Mouse (Mus musculus): ENCODE measurements around the gene Fbxw2. TPM values are rescaled to one million over a fixed set of nuclear protein-coding genes. Genes with fewer than 3 reads are reported as not detected.
A peak's percentile ranks its signal among the peaks of the same experiment; 100 is the strongest.

The Fbxw2 gene
- polyA plus RNA-seq (2014; fragmentation: Nextera tagmentation; extraction: Ambion mirVana): 75.3 and 91.5 TPM in 2 replicates

DNA sequence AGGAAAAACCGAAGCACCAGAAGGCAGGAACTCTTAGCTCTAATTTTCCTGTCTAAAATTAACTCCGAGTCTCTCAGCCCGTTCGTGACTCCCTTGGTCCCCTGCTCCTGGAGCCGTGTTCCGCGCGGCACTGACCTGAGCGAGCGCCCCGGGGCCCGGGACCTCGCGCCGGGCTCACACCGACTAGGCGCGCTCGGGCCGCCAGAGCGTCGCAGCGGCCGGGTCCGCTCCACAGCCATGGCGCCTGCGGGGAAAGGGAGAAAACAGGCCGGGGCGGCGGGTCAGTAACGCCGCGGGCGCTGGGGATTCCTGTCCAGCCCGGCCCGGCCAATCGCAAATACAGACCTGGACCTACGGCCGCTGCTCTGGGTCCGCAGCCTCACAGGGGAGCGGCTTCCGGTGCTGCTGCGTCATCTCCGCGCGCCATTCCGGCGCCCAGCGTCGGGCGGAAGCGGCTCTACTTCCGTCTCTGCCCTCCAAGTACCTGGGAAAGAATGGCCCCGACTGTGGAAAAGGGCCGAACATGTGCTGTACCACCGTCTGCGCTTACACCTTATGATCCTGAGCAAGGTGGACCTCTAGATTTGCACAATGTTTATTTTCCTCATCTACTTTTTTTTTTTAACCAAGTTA, at the start of gene Fbxw2:
TSS of gene Fbxw2 (minus strand) at position 485 of the 633 bp plus-strand sequence.
- H3K9me3 ChIP-seq (ENCODE audit: control insufficient read depth, low read length): no peaks in the 10 kb centered on the region
- H3K4me3 ChIP-seq (replicated peaks; ENCODE audit: low read depth, low read length): peak within 1 kb of the TSS; percentile 95
- peaks cover 11% of the 10 kb centered on the region for H3K4me1 ChIP-seq (ENCODE audit: control insufficient read depth, insufficient read depth, low read length)
- peak within 1 kb of the TSS; percentile 88 for H3K27ac ChIP-seq (replicated peaks; ENCODE audit: low read depth, low read length)
- H3K27me3 ChIP-seq (ENCODE audit: control insufficient read depth, insufficient read depth, low read length): no peaks in the 10 kb centered on the region
- H3K36me3 ChIP-seq (ENCODE audit: control insufficient read depth, insufficient read depth, low read length): peaks cover 13% of the 10 kb centered on the region
- peak; percentile 93; the same call in 1 of the 2 replicates for ATAC-seq (ENCODE audit: low FRiP score, low TSS enrichment)
- WGBS: under 1% methylated on average over 57 of the region's 57 CpGs
- peak within 1 kb of the TSS; percentile 95 for H3K9ac ChIP-seq (replicated peaks; ENCODE audit: low read length)
- H3K4me2 ChIP-seq (ENCODE audit: low read length): peak within 1 kb of the TSS; percentile 70
- DNase-seq: peak; percentile 96

DNA sequence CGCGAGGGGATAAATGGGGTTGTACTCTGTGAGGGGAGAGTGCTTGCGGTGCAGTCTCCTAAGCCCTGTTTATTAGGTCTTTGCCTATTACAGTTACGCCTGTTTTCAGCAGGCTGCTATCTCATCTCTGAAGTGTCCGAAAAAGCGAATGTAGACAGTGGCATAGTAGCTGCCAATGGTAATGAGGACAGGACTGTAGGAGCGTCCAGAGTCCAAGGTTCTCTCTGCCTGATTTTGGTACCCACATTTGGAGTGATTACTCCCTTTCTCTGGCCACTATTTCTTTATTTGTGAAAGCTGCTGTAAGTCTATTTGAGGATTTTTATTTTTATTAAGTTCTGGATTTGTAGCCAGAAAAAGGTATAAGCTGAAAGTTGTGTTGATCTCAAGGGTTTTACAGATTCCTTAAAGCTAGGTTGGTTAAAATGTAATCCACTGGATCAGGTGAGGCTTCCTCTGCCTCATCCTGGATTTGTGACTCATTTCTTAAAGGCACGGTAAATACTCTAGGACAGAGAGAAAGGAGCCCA, 48.8 kb upstream of the Fbxw2 start, which contains the start of gene Psmd5:
TSS of gene Psmd5 (minus strand) at position 153 of the 530 bp plus-strand sequence.
- H3K4me2 ChIP-seq (ENCODE audit: low read length): peak within 1 kb of the TSS; percentile 27

DNA sequence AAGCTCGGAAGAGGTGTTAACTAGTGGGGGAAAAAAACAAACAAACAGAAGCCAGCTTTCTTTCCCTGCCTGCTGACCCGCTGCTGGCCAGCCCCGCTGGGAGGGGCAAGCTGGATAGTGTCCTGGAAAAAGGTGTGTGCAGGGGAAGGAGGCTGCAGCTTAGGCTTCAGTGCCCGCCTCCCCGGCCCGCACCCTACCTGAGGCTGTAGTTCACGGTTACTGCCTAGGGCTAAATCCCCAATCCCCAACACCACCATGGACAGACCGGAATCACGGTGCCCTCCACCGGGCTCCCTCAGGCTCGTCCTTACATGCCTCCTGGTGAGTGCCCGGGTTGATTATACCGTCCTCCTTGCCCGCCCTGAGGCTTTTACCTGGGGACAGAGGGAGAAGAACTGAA, 48.2 kb upstream of the Fbxw2 start, which contains the start of gene Cutal:
TSS of gene Cutal (plus strand) at position 126 of the 400 bp plus-strand sequence.
- H3K4me1 ChIP-seq (ENCODE audit: control insufficient read depth, insufficient read depth, low read length): peaks cover 14% of the 10 kb centered on the region
- H3K27ac ChIP-seq (replicated peaks; ENCODE audit: low read depth, low read length): no peak within 1 kb of the TSS
- H3K9ac ChIP-seq (replicated peaks; ENCODE audit: low read length): peak within 1 kb of the TSS; percentile 24
- no peak for DNase-seq
- no peak for ATAC-seq (ENCODE audit: low FRiP score, low TSS enrichment)
- peaks cover 11% of the 10 kb centered on the region for H3K27me3 ChIP-seq (ENCODE audit: control insufficient read depth, insufficient read depth, low read length)
- 6% methylated on average over 14 of the region's 14 CpGs for WGBS
- H3K36me3 ChIP-seq (ENCODE audit: control insufficient read depth, insufficient read depth, low read length): no peaks in the 10 kb centered on the region
- no peak within 1 kb of the TSS for H3K4me3 ChIP-seq (replicated peaks; ENCODE audit: low read depth, low read length)
- H3K9me3 ChIP-seq (ENCODE audit: control insufficient read depth, low read length): no peaks in the 10 kb centered on the region
- peak within 1 kb of the TSS; percentile 27 for H3K4me2 ChIP-seq (ENCODE audit: low read length)

More for the DNA sequence above, 48.8 kb upstream of the Fbxw2 start, which contains the start of gene Psmd5:
- Histone ChIP-seq H3K27me3 (ENCODE audit: control insufficient read depth, insufficient read depth, low read length) (peaks cover 11% of the 10 kb centered on the region), H3K27ac (replicated peaks; ENCODE audit: low read depth, low read length) (no peak within 1 kb of the TSS), H3K9me3 (ENCODE audit: control insufficient read depth, low read length) (no peaks in the 10 kb centered on the region), H3K4me3 (replicated peaks; ENCODE audit: low read depth, low read length) (no peak within 1 kb of the TSS), H3K9ac (replicated peaks; ENCODE audit: low read length) (peak within 1 kb of the TSS; percentile 24), H3K36me3 (ENCODE audit: control insufficient read depth, insufficient read depth, low read length) (no peaks in the 10 kb centered on the region), H3K4me1 (ENCODE audit: control insufficient read depth, insufficient read depth, low read length) (peaks cover 8% of the 10 kb centered on the region)
- ATAC-seq (ENCODE audit: low FRiP score, low TSS enrichment) (no peak), DNase-seq (no peak)
- 18% methylated on average over 8 of the region's 8 CpGs for WGBS

DNA sequence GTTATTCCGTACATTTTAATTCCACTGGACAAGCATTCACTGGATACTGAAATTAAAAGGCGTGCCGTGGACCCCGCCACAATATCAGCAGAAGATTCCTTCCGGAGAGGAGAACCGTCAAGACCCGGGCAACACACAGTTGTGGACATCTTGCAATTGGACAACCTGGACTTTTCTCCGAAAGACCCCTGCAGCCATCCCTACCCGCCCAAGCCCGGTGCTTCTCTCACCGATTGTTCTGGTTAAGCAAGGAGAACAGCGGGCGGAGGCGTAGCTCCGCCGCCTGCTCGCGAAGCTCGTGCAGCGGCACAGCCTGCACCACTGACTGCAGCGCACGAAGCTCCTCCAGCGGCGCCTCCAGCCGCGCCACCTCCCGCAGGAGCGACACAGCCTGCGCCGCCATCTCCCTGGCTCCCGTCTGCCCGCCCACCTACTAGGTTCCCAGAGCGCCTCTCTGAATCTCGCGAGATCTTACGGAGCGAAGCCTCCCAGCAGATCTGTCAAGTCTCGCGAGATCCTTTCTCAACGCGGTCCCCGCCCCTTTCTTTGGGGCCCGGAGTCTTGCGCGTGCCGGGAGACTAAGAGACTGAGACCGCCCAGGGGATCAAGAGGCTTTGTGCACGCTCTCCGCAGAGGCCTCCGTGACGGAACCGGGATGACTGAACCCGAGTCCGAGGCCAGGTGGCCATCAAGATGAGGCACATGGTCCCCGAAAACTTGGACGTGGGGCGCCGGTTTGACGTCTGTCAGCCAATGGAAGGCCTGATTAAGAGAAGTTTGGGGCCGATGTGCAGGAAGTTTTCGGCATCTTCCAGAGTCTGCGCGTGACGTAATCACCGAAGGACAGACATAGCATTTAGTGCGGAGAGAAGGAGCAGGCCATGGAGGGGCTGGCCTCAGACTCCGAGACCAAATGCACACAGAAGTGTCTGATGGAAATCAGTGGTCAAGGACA, 44.7 kb upstream of the Fbxw2 start:
- peak overlapping the region; percentile 90 for H3K27ac ChIP-seq (replicated peaks; ENCODE audit: low read depth, low read length)
- peak overlapping the region; percentile 94 for H3K9ac ChIP-seq (replicated peaks; ENCODE audit: low read length)
- WGBS: under 1% methylated on average over 67 of the region's 67 CpGs
- peaks cover 11% of the 10 kb centered on the region for H3K27me3 ChIP-seq (ENCODE audit: control insufficient read depth, insufficient read depth, low read length)
- peaks cover 18% of the 10 kb centered on the region for H3K4me1 ChIP-seq (ENCODE audit: control insufficient read depth, insufficient read depth, low read length)
- peaks cover 2% of the 10 kb centered on the region for H3K36me3 ChIP-seq (ENCODE audit: control insufficient read depth, insufficient read depth, low read length)
- H3K9me3 ChIP-seq (ENCODE audit: control insufficient read depth, low read length): no peaks in the 10 kb centered on the region
- DNase-seq: peak; percentile 100
- H3K4me2 ChIP-seq (ENCODE audit: low read length): peak overlapping the region; percentile 68
- peak; percentile 98 for ATAC-seq (ENCODE audit: low FRiP score, low TSS enrichment)
- peak overlapping the region; percentile 87 for H3K4me3 ChIP-seq (replicated peaks; ENCODE audit: low read depth, low read length)

DNA sequence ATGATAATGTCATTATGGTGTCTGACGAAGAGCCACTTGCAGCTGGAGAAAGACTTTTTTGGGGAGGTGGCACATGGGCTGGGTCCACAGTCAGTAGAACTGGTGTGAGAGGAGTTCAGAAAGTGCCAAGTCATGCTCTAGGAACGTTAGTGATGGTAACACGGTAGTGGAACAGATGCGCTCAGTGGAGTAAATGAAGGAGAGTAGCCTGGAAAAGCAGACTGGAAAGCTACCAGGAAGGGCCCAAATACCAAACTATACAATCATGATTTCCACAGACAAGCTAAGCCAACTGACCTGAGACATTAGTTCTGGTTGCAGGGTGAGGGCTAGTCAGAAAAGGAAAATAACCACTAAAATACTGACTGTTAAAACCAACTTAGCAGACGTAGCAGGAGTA, 43.6 kb upstream of the Fbxw2 start:
- 41% methylated on average over 5 of the region's 5 CpGs for WGBS

DNA sequence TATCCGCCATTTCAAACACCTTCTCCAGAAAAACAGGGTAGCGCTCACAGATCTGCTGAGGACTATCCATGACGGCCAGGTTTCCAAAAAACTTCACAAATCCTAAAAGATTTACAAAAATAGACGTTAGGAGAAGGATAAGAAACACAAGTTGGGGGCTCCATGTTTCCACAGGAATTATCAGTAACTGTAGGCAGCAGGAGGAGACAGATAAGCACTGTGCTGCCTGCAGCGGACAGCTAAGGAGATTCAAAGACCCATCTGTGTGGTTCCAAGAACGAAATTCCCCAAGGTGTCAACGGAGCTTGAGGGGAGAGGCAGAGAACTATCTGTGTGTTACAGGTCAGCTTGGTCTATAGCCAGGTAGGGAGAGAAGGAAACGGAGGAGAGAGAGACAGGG, 31.6 kb upstream of the Fbxw2 start:
- H3K9ac ChIP-seq (replicated peaks; ENCODE audit: low read length): no peak overlapping the region
- H3K36me3 ChIP-seq (ENCODE audit: control insufficient read depth, insufficient read depth, low read length): peaks cover 90% of the 10 kb centered on the region
- ATAC-seq (ENCODE audit: low FRiP score, low TSS enrichment) (no peak), DNase-seq (no peak)
- no peaks in the 10 kb centered on the region for H3K4me1 ChIP-seq (ENCODE audit: control insufficient read depth, insufficient read depth, low read length)
- 95% methylated on average over 8 of the region's 8 CpGs for WGBS
- no peak overlapping the region for H3K4me3 ChIP-seq (replicated peaks; ENCODE audit: low read depth, low read length)
- H3K27ac ChIP-seq (replicated peaks; ENCODE audit: low read depth, low read length): no peak overlapping the region
- H3K4me2 ChIP-seq (ENCODE audit: low read length): no peak overlapping the region
- no peaks in the 10 kb centered on the region for H3K27me3 ChIP-seq (ENCODE audit: control insufficient read depth, insufficient read depth, low read length)
- H3K9me3 ChIP-seq (ENCODE audit: control insufficient read depth, low read length): no peaks in the 10 kb centered on the region

More for the DNA sequence above, 43.6 kb upstream of the Fbxw2 start:
- H3K9me3 ChIP-seq (ENCODE audit: control insufficient read depth, low read length): no peaks in the 10 kb centered on the region
- DNase-seq: no peak
- H3K36me3 ChIP-seq (ENCODE audit: control insufficient read depth, insufficient read depth, low read length): peaks cover 13% of the 10 kb centered on the region
- H3K9ac ChIP-seq (replicated peaks; ENCODE audit: low read length): peak overlapping the region; percentile 94
- H3K27me3 ChIP-seq (ENCODE audit: control insufficient read depth, insufficient read depth, low read length): peaks cover 10% of the 10 kb centered on the region
- peak overlapping the region; percentile 68 for H3K4me2 ChIP-seq (ENCODE audit: low read length)
- no peak for ATAC-seq (ENCODE audit: low FRiP score, low TSS enrichment)
- peak overlapping the region; percentile 87 for H3K4me3 ChIP-seq (replicated peaks; ENCODE audit: low read depth, low read length)
- H3K4me1 ChIP-seq (ENCODE audit: control insufficient read depth, insufficient read depth, low read length): peaks cover 18% of the 10 kb centered on the region
- H3K27ac ChIP-seq (replicated peaks; ENCODE audit: low read depth, low read length): no peak overlapping the region

DNA sequence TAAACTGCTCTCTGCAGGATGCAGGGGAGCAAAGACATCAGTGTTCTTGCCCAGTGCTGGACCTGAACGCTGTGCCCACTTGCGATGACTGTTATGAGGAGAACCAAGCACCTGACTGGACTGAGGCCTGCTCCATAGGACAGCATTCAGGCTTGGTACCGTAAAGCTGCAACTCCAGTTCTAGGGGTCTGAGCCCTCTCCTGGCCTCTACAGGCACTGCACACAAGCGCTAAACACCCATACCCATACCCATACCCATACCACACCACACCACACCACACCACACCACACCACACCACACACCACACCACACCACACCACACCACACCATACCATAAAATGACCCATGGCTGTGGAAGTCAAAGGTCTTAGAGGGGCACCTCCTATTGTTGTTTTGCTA, 29.2 kb upstream of the Fbxw2 start:
- Histone ChIP-seq H3K4me3 (replicated peaks; ENCODE audit: low read depth, low read length) (no peak overlapping the region), H3K9ac (replicated peaks; ENCODE audit: low read length) (no peak overlapping the region), H3K36me3 (ENCODE audit: control insufficient read depth, insufficient read depth, low read length) (peaks cover 96% of the 10 kb centered on the region), H3K27me3 (ENCODE audit: control insufficient read depth, insufficient read depth, low read length) (no peaks in the 10 kb centered on the region), H3K4me2 (ENCODE audit: low read length) (no peak overlapping the region), H3K9me3 (ENCODE audit: control insufficient read depth, low read length) (no peaks in the 10 kb centered on the region), H3K4me1 (ENCODE audit: control insufficient read depth, insufficient read depth, low read length) (no peaks in the 10 kb centered on the region), H3K27ac (replicated peaks; ENCODE audit: low read depth, low read length) (no peak overlapping the region)
- DNase-seq (no peak), ATAC-seq (ENCODE audit: low FRiP score, low TSS enrichment) (no peak)
- 96% methylated on average over 4 of the region's 4 CpGs for WGBS

DNA sequence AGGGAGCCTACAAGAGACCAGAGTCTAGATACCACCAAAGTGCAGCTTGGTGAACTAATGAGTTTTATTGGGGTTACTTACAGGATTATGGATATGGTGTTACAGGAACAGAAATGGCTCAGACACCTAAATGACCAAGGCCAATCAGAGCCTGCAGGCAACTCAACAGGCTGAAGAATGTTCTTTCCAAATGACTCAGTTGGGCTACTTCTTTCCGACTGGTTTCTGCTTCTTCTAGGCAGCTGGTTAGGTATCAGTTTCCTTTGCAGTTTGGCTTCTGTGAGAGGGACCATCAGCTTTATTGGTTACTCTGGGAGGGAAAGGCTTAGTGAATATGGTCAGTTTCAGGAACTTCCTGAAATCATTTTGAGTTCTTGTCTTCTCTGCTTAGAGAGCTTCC, 21.6 kb upstream of the Fbxw2 start:
- ATAC-seq (ENCODE audit: low FRiP score, low TSS enrichment) (no peak), DNase-seq (no peak)
- H3K36me3 ChIP-seq (ENCODE audit: control insufficient read depth, insufficient read depth, low read length): peaks cover 34% of the 10 kb centered on the region
- H3K4me2 ChIP-seq (ENCODE audit: low read length): no peak overlapping the region
- no peaks in the 10 kb centered on the region for H3K9me3 ChIP-seq (ENCODE audit: control insufficient read depth, low read length)
- WGBS: 94% methylated on average over 1 of the region's 1 CpGs
- no peak overlapping the region for H3K27ac ChIP-seq (replicated peaks; ENCODE audit: low read depth, low read length)
- H3K4me1 ChIP-seq (ENCODE audit: control insufficient read depth, insufficient read depth, low read length): no peaks in the 10 kb centered on the region
- H3K27me3 ChIP-seq (ENCODE audit: control insufficient read depth, insufficient read depth, low read length): no peaks in the 10 kb centered on the region
- no peak overlapping the region for H3K9ac ChIP-seq (replicated peaks; ENCODE audit: low read length)
- no peak overlapping the region for H3K4me3 ChIP-seq (replicated peaks; ENCODE audit: low read depth, low read length)
